Mouse (Mus musculus) ES-Bruce4 (cell line): ENCODE measurements around the gene Gpr179.

ENCODE experiments used
- CTCF ChIP-seq: IDR thresholded peaks from one replicate; pipeline ENCODE4 v1.8.1; 2011; ENCODE audit warnings: low read depth, low read length
- EP300 ChIP-seq: IDR thresholded peaks from 2 replicates; pipeline ENCODE4 v1.6.1; 2011; ENCODE audit warnings: low read depth, low read length; ENCODE audit not compliant: insufficient read depth
- POLR2A ChIP-seq: IDR thresholded peaks from one replicate; pipeline ENCODE4 v1.8.1; 2011; ENCODE audit warnings: low read length; ENCODE audit not compliant: insufficient read depth

- TF ChIP-seq POLR2A (no peak), CTCF (no peak), EP300 (no peak)
Measured at GRCm38 (mm10) chr11:97284854-97285253, 67.0 kb downstream of the Gpr179 start.
